Mouse (Mus musculus) embryonic facial prominence, embryonic 11.5 days (tissue): ENCODE measurements around the gene Actrt3. TPM values are rescaled to one million over a fixed set of nuclear protein-coding genes. Genes with fewer than 3 reads are reported as not detected.
A peak's percentile ranks its signal among the peaks of the same experiment; 100 is the strongest.

Source experiments
- ATAC-seq: fragments of 200-750 bp; cut with Nextera tagmentation; replicated peaks from 2 replicates; pipeline ENCODE4 v1.8.0; 2017; ENCODE audit warnings: low read depth; ENCODE audit not compliant: insufficient number of reproducible peaks, low FRiP score, low TSS enrichment
- DNase-seq: peaks from one replicate; pipeline ENCODE4 v3.0.0-alpha.2; 2015; ENCODE audit warnings: low spot score
- H3K27ac ChIP-seq: fragments of 300-500 bp; sonication (generic); replicated peaks from 2 replicates; pipeline ENCODE4 v1.5.1; 2014; ENCODE audit warnings: mild to moderate bottlenecking, low read depth, low read length, control low read depth
- H3K27me3 ChIP-seq: fragments of 300-500 bp; sonication (generic); 2 replicates; pipeline ENCODE4 v1.6.1; 2014; ENCODE audit warnings: mild to moderate bottlenecking, low read length, moderate library complexity, mixed read lengths; ENCODE audit not compliant: control insufficient read depth, insufficient read depth
- H3K36me3 ChIP-seq: fragments of 300-500 bp; sonication (generic); replicated peaks from 2 replicates; pipeline ENCODE4 v1.6.1; 2014; ENCODE audit warnings: low read depth, mild to moderate bottlenecking, low read length, moderate library complexity, mixed read lengths; ENCODE audit not compliant: control insufficient read depth, insufficient read depth
- H3K4me1 ChIP-seq: fragments of 300-500 bp; sonication (generic); 2 replicates; pipeline ENCODE4 v1.6.1; 2014; ENCODE audit warnings: low read length, mixed read lengths; ENCODE audit not compliant: control insufficient read depth, insufficient read depth
- H3K4me2 ChIP-seq: fragments of 300-500 bp; sonication (generic); 2 replicates; pipeline ENCODE4 v1.6.1; 2014; ENCODE audit warnings: low read depth, mild to moderate bottlenecking, control low read depth, low read length, moderate library complexity
- H3K4me3 ChIP-seq: fragments of 300-500 bp; sonication (generic); 2 replicates; pipeline ENCODE4 v1.5.1; 2014; ENCODE audit warnings: low read depth, low read length, control low read depth
- H3K9ac ChIP-seq: fragments of 300-500 bp; sonication (generic); replicated peaks from 2 replicates; pipeline ENCODE4 v1.6.1; 2014; ENCODE audit warnings: mild to moderate bottlenecking, control low read depth, low read length
- H3K9me3 ChIP-seq: fragments of 300-500 bp; sonication (generic); replicated peaks from 2 replicates; pipeline ENCODE4 v1.6.1; 2016; ENCODE audit warnings: mild to moderate bottlenecking, low read length, inconsistent platforms, mixed read lengths; ENCODE audit not compliant: control insufficient read depth
- WGBS: fragments of 180-500 bp; shearing (Covaris S2); extraction: QIAGEN DNeasy Blood & Tissue Kit; methylation state at CpG from one replicate; pipeline ENCODE4 v1.1.7; 2014; 5-methylcytosine and 5-hydroxymethylcytosine counted together
- polyA plus RNA-seq: library from polyadenylated mRNA; unstranded; fragments of >200 nt; fragmentation: Nextera tagmentation; extraction: Ambion mirVana; gene quantifications from 2 replicates; pipeline ENCODE4 v1.2.1, GENCODE M21; 2014

Gene Actrt3
- polyA plus RNA-seq, 1 experiment from 2014 or later = 0.24 TPM

GRCm38 (mm10) chr3:30620132-30620531, 20.4 kb upstream of the Actrt3 start:
- H3K27me3 ChIP-seq = no peaks in the 10 kb centered on the region
- H3K9ac ChIP-seq = no peak overlapping the region
- ATAC-seq = no peak
- H3K36me3 ChIP-seq = no peaks in the 10 kb centered on the region; the same call in 1 of the 2 replicates
- H3K4me3 ChIP-seq = no peak overlapping the region
- no peak overlapping the region for H3K27ac ChIP-seq
- DNase-seq = no peak
- no peaks in the 10 kb centered on the region for H3K4me1 ChIP-seq
- WGBS = 76% methylated on average over 8 of the region's 8 CpGs
- no peak overlapping the region for H3K4me2 ChIP-seq
- no peaks in the 10 kb centered on the region for H3K9me3 ChIP-seq

DNA sequence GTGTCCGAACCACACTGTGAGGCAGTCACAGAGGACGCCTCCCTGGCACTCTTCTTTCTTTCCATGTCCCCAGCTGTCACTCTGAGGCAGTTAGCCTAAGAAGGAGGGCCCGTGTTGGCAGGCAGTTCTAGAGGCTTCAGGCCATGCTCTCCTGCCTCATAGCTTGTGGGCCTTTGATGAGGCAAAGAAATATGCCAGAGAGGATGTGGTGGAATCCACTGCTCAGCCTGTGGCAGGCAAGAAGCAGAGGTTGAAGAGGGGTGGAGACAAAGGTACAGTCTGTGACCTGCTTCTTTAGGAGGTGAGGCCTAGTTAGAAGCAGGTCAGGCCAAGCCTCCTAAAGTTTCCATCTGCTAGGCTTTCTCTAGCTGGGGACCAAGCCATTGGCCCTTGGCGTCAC, 11.2 kb upstream of the Actrt3 start:
- no peak overlapping the region for H3K9ac ChIP-seq
- DNase-seq (no peak), ATAC-seq (no peak)
- H3K4me3 ChIP-seq = no peak overlapping the region
- no peaks in the 10 kb centered on the region for H3K27me3 ChIP-seq
- H3K36me3 ChIP-seq = peaks cover 10% of the 10 kb centered on the region
- H3K9me3 ChIP-seq = no peaks in the 10 kb centered on the region
- H3K4me1 ChIP-seq = no peaks in the 10 kb centered on the region
- H3K27ac ChIP-seq = no peak overlapping the region
- H3K4me2 ChIP-seq = no peak overlapping the region
- WGBS = 95% methylated on average over 4 of the region's 4 CpGs

GRCm38 (mm10) chr3:30608999-30609398, 9.3 kb upstream of the Actrt3 start:
- Histone ChIP-seq H3K9me3 (no peaks in the 10 kb centered on the region), H3K9ac (no peak overlapping the region), H3K4me3 (no peak overlapping the region), H3K27me3 (no peaks in the 10 kb centered on the region), H3K4me1 (no peaks in the 10 kb centered on the region), H3K36me3 (peaks cover 10% of the 10 kb centered on the region), H3K4me2 (no peak overlapping the region), H3K27ac (no peak overlapping the region)
- DNase-seq (no peak), ATAC-seq (no peak)
- 88% methylated on average over 3 of the region's 3 CpGs for WGBS

- Histone ChIP-seq H3K9ac (peak overlapping the region; percentile 82), H3K27me3 (0 out of 2 replicates have a peak, but pooled peaks cover under 1% of the 10 kb centered on the region), H3K36me3 (no peaks in the 10 kb centered on the region; the same call in 1 of the 2 replicates), H3K4me1 (no peaks in the 10 kb centered on the region), H3K9me3 (no peaks in the 10 kb centered on the region), H3K27ac (no peak overlapping the region), H3K4me2 (peak overlapping the region; percentile 37), H3K4me3 (peak overlapping the region; percentile 83)
- no peak for DNase-seq
- ATAC-seq = no peak
- 46% methylated on average over 10 of the region's 10 CpGs for WGBS
These were observed 3.5 kb upstream of the Actrt3 start for GRCm38 (mm10) chr3:30603256-30603655.

DNA sequence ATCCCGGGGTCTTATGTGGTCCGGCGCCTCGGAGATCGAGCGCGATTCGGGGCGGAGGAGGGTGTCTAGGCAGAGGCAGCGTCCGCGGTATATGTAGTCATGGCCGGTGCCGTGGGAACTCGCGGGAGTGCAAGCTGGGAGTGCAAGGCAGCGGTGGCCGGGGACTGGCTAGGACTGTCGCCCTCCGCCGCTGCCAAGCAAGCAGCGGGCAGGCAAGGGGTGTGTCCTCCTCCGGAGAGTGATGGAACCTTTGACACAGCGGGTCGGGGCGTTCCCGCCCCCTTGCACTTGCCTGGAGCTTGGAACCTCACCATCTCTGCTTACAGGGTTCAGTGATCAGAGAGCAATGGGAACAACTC, 3.0 kb upstream of the Actrt3 start:
- WGBS = 0% methylated on average over 27 of the region's 27 CpGs
- peak overlapping the region; percentile 66 for H3K27ac ChIP-seq
- peaks cover 2% of the 10 kb centered on the region; the same call in 1 of the 2 replicates for H3K27me3 ChIP-seq
- H3K4me1 ChIP-seq = no peaks in the 10 kb centered on the region
- peak overlapping the region; percentile 83 for H3K4me3 ChIP-seq
- no peak; the same call in 1 of the 2 replicates for ATAC-seq
- H3K36me3 ChIP-seq = no peaks in the 10 kb centered on the region; the same call in 1 of the 2 replicates
- H3K4me2 ChIP-seq = peak overlapping the region; percentile 37
- no peaks in the 10 kb centered on the region for H3K9me3 ChIP-seq
- H3K9ac ChIP-seq = peak overlapping the region; percentile 82
- DNase-seq = no peak

GRCm38 (mm10) chr3:30602065-30602739, 2.5 kb upstream of the Actrt3 start, which contains the start of gene Mynn:
Mynn (plus strand) TSS chr3:30602065.
- under 1% methylated on average over 38 of the region's 40 CpGs for WGBS
- peak; percentile 93 for ATAC-seq
- peak within 1 kb of the TSS; percentile 86 for H3K4me2 ChIP-seq
- peak within 1 kb of the TSS; percentile 66 for H3K27ac ChIP-seq
- no peaks in the 10 kb centered on the region for H3K4me1 ChIP-seq
- H3K4me3 ChIP-seq = peak within 1 kb of the TSS; percentile 83
- no peaks in the 10 kb centered on the region for H3K9me3 ChIP-seq
- H3K27me3 ChIP-seq = peaks cover 2% of the 10 kb centered on the region; the same call in 1 of the 2 replicates
- H3K36me3 ChIP-seq = no peaks in the 10 kb centered on the region
- DNase-seq = peak; percentile 97
- peak within 1 kb of the TSS; percentile 82 for H3K9ac ChIP-seq

DNA sequence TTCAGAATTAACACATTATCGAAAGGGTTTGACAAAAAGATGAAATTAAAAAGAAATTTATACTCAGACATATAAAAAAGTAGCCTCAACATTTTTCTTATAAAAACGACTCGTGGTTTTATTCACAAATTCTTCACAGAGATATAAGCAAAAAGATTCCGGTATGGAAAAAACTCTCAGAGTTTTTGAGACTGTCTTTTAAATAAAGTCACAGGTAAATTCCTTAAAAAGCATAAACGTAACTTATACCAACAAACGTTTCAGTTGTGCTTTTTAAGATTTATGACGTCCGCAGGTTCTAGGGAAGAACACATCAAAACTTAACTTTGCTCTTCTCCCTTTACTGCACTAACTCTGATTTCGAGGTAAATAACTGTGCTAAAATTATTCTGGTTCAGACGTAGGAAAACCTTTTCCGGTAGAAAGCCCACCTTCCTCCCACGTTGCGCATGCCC, 1.9 kb upstream of the Actrt3 start:
- Histone ChIP-seq H3K27me3 (peaks cover 2% of the 10 kb centered on the region; the same call in 1 of the 2 replicates), H3K9me3 (no peaks in the 10 kb centered on the region), H3K4me1 (no peaks in the 10 kb centered on the region), H3K36me3 (no peaks in the 10 kb centered on the region), H3K4me3 (peak overlapping the region; percentile 83), H3K4me2 (peak overlapping the region; percentile 47), H3K9ac (no peak overlapping the region), H3K27ac (peak overlapping the region; percentile 66)
- under 1% methylated on average over 13 of the region's 13 CpGs for WGBS
- DNase-seq = no peak
- no peak for ATAC-seq

DNA sequence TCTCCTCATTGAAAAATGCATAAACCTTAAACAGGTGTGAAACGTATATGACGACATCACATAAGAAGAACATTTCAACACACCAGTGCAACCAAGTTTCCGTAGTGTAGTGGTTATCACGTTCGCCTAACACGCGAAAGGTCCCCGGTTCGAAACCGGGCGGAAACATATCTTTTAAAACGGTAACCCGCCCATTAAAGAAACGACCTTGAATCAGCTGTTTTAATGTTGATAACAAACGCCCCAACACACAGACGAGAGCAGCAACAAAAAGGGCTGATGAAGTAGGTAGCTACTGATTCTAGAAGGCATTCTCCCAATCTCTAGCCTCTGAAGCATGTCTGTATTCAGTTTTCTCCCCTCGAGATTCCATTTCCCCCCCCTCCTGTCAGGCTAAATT, 1.4 kb upstream of the Actrt3 start:
- DNase-seq (peak; percentile 94), ATAC-seq (no peak)
- Histone ChIP-seq H3K36me3 (no peaks in the 10 kb centered on the region), H3K4me1 (no peaks in the 10 kb centered on the region), H3K9ac (no peak overlapping the region), H3K4me2 (peak overlapping the region; percentile 47), H3K9me3 (no peaks in the 10 kb centered on the region), H3K27ac (no peak overlapping the region), H3K27me3 (peaks cover 2% of the 10 kb centered on the region; the same call in 1 of the 2 replicates), H3K4me3 (peak overlapping the region; percentile 45)
- WGBS = 0% methylated on average over 17 of the region's 17 CpGs
